Mouse (Mus musculus) layer of hippocampus, postnatal 10 days (tissue): ENCODE data around the gene Tm6sf2. TPM values are rescaled to one million over a fixed set of nuclear protein-coding genes. Genes with fewer than 3 reads are reported as not detected.

ENCODE experiments used
- DNase-seq, 2 experiments: peaks; one replicate each; pipeline ENCODE4 v3.0.0; 2021; ENCODE audit warnings: low spot score in 2 of 2
- total RNA-seq, 2 experiments: library from RNA; stranded (reverse); gene quantifications; 2 replicates each; pipeline ENCODE4 v1.2.3; 2021

Gene Tm6sf2
- total RNA-seq, 2 experiments from 2014 or later = 1.3 to 2.5 TPM

GRCm38 (mm10) chr8:70087836-70088650 lies 15.3 kb downstream of the Tm6sf2 start:
- DNase-seq = peak; percentile 71 to 82

GRCm38 (mm10) chr8:70089296-70089960 lies 16.7 kb downstream of the Tm6sf2 start:
- DNase-seq = no peak

GRCm38 (mm10) chr8:70092786-70093185 lies 20.1 kb downstream of the Tm6sf2 start:
- no peak for DNase-seq

GRCm38 (mm10) chr8:70099276-70099675 lies 26.6 kb downstream of the Tm6sf2 start:
- no peak for DNase-seq

GRCm38 (mm10) chr8:70100241-70100640 lies 27.5 kb downstream of the Tm6sf2 start:
- no peak for DNase-seq

GRCm38 (mm10) chr8:70104506-70104905 lies 31.8 kb downstream of the Tm6sf2 start:
- peak in 1 of 2 experiments; percentile 45 for DNase-seq

- DNase-seq = no peak
Measured at GRCm38 (mm10) chr8:70104922-70105321, 32.2 kb downstream of the Tm6sf2 start.

GRCm38 (mm10) chr8:70110451-70110850 lies 37.7 kb downstream of the Tm6sf2 start:
- DNase-seq = no peak

GRCm38 (mm10) chr8:70111192-70111795 lies 38.6 kb downstream of the Tm6sf2 start:
- DNase-seq = no peak

- no peak for DNase-seq
Measured at GRCm38 (mm10) chr8:70112401-70113016, 39.8 kb downstream of the Tm6sf2 start.

GRCm38 (mm10) chr8:70114488-70114887 lies 41.8 kb downstream of the Tm6sf2 start:
- DNase-seq = no peak

- no peak for DNase-seq
Measured at GRCm38 (mm10) chr8:70114892-70115291, 42.2 kb downstream of the Tm6sf2 start.

GRCm38 (mm10) chr8:70117611-70118010 lies 44.9 kb downstream of the Tm6sf2 start:
- no peak for DNase-seq

- DNase-seq = peak; percentile 54 to 67
Measured at GRCm38 (mm10) chr8:70118726-70119700, 46.3 kb downstream of the Tm6sf2 start.

- peak; percentile 95 to 97 for DNase-seq
Measured at GRCm38 (mm10) chr8:70120667-70121066, 47.9 kb downstream of the Tm6sf2 start, which contains the start of gene Ncan. Gene Ncan (minus strand): TSS chr8:70120873.

GRCm38 (mm10) chr8:70122863-70123262 lies 50.1 kb downstream of the Tm6sf2 start:
- DNase-seq = no peak

GRCm38 (mm10) chr8:70124992-70125391 lies 52.3 kb downstream of the Tm6sf2 start:
- DNase-seq = no peak

GRCm38 (mm10) chr8:70128435-70128834 lies 55.7 kb downstream of the Tm6sf2 start:
- DNase-seq = peak; percentile 77 to 86

GRCm38 (mm10) chr8:70129309-70129952 lies 56.7 kb downstream of the Tm6sf2 start:
- peak; percentile 79 to 85 for DNase-seq
